ENCODE assay signal across 15 mouse cellular contexts in genomic region chr1:121050695-121051495, GRCm38 (mm10).
DNase-seq lines count a peak whose midpoint lies in the region; ATAC-seq and TF ChIP-seq lines count a peak whose summit lies in the region.
"Had no signal": no experiment of that assay in that cellular context is flagged by ENCODE, and none has a peak within 500 bp of the region (broad histone marks: within the 10 kb centered on the region; RNA-seq: fewer than 3 reads in every experiment).

No protein-coding gene starts in this region.

- H3K27me3 ChIP-seq in lung, embryonic 14.5 days (ENCODE audit: insufficient read depth, low read length), result no peaks in the 10 kb centered on the region
- no peaks in the 10 kb centered on the region for H3K27me3 ChIP-seq in lung, postnatal 0 days (replicated peaks; ENCODE audit: insufficient read depth, low read length)
- H3K27me3 ChIP-seq in hindbrain, embryonic 10.5 days (ENCODE audit: insufficient read depth, poor library complexity, severe bottlenecking), result peaks cover 76% of the 10 kb centered on the region
- H3K27me3 ChIP-seq in midbrain, embryonic 13.5 days, result peaks cover 66% of the 10 kb centered on the region
- H3K27me3 ChIP-seq: stomach, embryonic 15.5 days had no signal

- no peak for TF ChIP-seq EP300 in lung, postnatal 0 days (IDR thresholded peaks at IDR 0.05)

- DNase-seq in lung, embryonic 14.5 days, result peak; percentile 1
- no peak for DNase-seq in lung, postnatal 0 days (ENCODE audit: low spot score)
- peak; percentile 25 for DNase-seq in hindbrain, embryonic 10.5 days (ENCODE audit: low spot score)
- DNase-seq in frontal cortex, postnatal 25 days (ENCODE audit: low spot score in 2 of 2), result no peak
- DNase-seq in left cerebral cortex, postnatal 10 days (ENCODE audit: extremely low spot score in 1 of 2, low spot score in 2 of 2), result no peak
- no peak for DNase-seq in cerebellum, adult 18-20 months
- DNase-seq: adrenal gland, postnatal 36 days; cerebellum, postnatal 14 days; kidney, adult 8-10 months; right cerebral cortex, postnatal 14 days had no signal

- no peaks in the 10 kb centered on the region for H3K9me3 ChIP-seq in lung, embryonic 14.5 days (ENCODE audit: low read depth, low read length)
- H3K9me3 ChIP-seq in lung, postnatal 0 days (ENCODE audit: low read length), result no peaks in the 10 kb centered on the region
- H3K9me3 ChIP-seq in hindbrain, embryonic 10.5 days, result no peaks in the 10 kb centered on the region
- no peaks in the 10 kb centered on the region for H3K9me3 ChIP-seq in midbrain, embryonic 13.5 days
- H3K9me3 ChIP-seq: heart, embryonic 13.5 days; stomach, embryonic 15.5 days had no signal

- intact Hi-C loops in left cerebral cortex, postnatal 10 days (cut with DNase I), result no loop called here

- no peak for TF ChIP-seq CTCF in lung, embryonic 14.5 days (IDR thresholded peaks at IDR 0.05; ENCODE audit: low read depth)
- no peak for TF ChIP-seq CTCF in lung, postnatal 0 days (IDR thresholded peaks at IDR 0.05)

- H3K4me2 ChIP-seq in lung, embryonic 14.5 days, result no peak overlapping the region
- no peak overlapping the region for H3K4me2 ChIP-seq in lung, postnatal 0 days (replicated peaks; ENCODE audit: low read depth, low read length)
- no peak overlapping the region for H3K4me2 ChIP-seq in midbrain, embryonic 13.5 days (replicated peaks)
- H3K4me2 ChIP-seq: heart, embryonic 13.5 days; stomach, embryonic 15.5 days had no signal

- ATAC-seq in lung, embryonic 14.5 days (ENCODE audit: insufficient read depth), result no peak
- no peak for ATAC-seq in lung, postnatal 0 days
- peak; percentile 82 for ATAC-seq in midbrain, embryonic 13.5 days
- ATAC-seq in erythroid progenitor cell, adult 5-6 weeks (replicated peaks; ENCODE audit: low FRiP score, poor library complexity, severe bottlenecking), result no peak
- ATAC-seq: CD4-positive, CD25-positive, alpha-beta regulatory T cell, adult 4 months had no signal

- H3K4me1 ChIP-seq in lung, embryonic 14.5 days (ENCODE audit: insufficient read depth), result no peaks in the 10 kb centered on the region
- no peaks in the 10 kb centered on the region for H3K4me1 ChIP-seq in lung, postnatal 0 days (ENCODE audit: insufficient read depth, low read depth, low read length)
- H3K4me1 ChIP-seq in hindbrain, embryonic 10.5 days (replicated peaks), result peaks cover 21% of the 10 kb centered on the region
- peaks cover 20% of the 10 kb centered on the region for H3K4me1 ChIP-seq in midbrain, embryonic 13.5 days (replicated peaks)
- H3K4me1 ChIP-seq: stomach, embryonic 15.5 days had no signal

- 24% methylated on average over 10 of the region's 12 CpGs for WGBS in lung, embryonic 14.5 days
- WGBS in lung, postnatal 0 days, result 33% methylated on average over 10 of the region's 12 CpGs
- WGBS in hindbrain, embryonic 10.5 days, result 24% methylated on average over 12 of the region's 12 CpGs
- WGBS in midbrain, embryonic 13.5 days, result 18% methylated on average over 10 of the region's 12 CpGs

- no peak overlapping the region for H3K9ac ChIP-seq in lung, embryonic 14.5 days
- no peak overlapping the region for H3K9ac ChIP-seq in lung, postnatal 0 days (replicated peaks; ENCODE audit: low read depth)
- no peak overlapping the region for H3K9ac ChIP-seq in midbrain, embryonic 13.5 days (replicated peaks)
- H3K9ac ChIP-seq: heart, embryonic 13.5 days; stomach, embryonic 15.5 days had no signal

- no peaks in the 10 kb centered on the region for H3K36me3 ChIP-seq in lung, embryonic 14.5 days (ENCODE audit: insufficient read depth)
- H3K36me3 ChIP-seq in lung, postnatal 0 days (ENCODE audit: insufficient read depth, low read length), result no peaks in the 10 kb centered on the region
- H3K36me3 ChIP-seq in hindbrain, embryonic 10.5 days, result no peaks in the 10 kb centered on the region
- H3K36me3 ChIP-seq in midbrain, embryonic 13.5 days, result no peaks in the 10 kb centered on the region
- H3K36me3 ChIP-seq: heart, embryonic 13.5 days; stomach, embryonic 15.5 days had no signal

- H3K4me3 ChIP-seq in lung, embryonic 14.5 days (ENCODE audit: low read depth, low read length), result no peak overlapping the region
- no peak overlapping the region for H3K4me3 ChIP-seq in lung, postnatal 0 days (ENCODE audit: low read depth, low read length)
- no peak overlapping the region for H3K4me3 ChIP-seq in hindbrain, embryonic 10.5 days
- H3K4me3 ChIP-seq in midbrain, embryonic 13.5 days (replicated peaks), result no peak overlapping the region
- H3K4me3 ChIP-seq: heart, embryonic 13.5 days; stomach, embryonic 15.5 days had no signal

- no peak overlapping the region for H3K27ac ChIP-seq in lung, embryonic 14.5 days (ENCODE audit: low read depth)
- H3K27ac ChIP-seq in lung, postnatal 0 days (ENCODE audit: low read length), result no peak overlapping the region
- no peak overlapping the region for H3K27ac ChIP-seq in hindbrain, embryonic 10.5 days
- no peak overlapping the region for H3K27ac ChIP-seq in midbrain, embryonic 13.5 days
- H3K27ac ChIP-seq: heart, embryonic 13.5 days; stomach, embryonic 15.5 days had no signal

Comparison
In these comparisons a context has a peak if more than half of its experiments do, and no peak if none do; other contexts are left out.
1. DNase-seq: peak in lung, embryonic 14.5 days (single experiment) and hindbrain, embryonic 10.5 days (single experiment); none in lung, postnatal 0 days (single experiment), frontal cortex, postnatal 25 days (0 of 2), left cerebral cortex, postnatal 10 days (0 of 2) and cerebellum, adult 18-20 months (0 of 2).